ENCODE assay signal across 19 mouse cellular contexts in the genomic region with DNA sequence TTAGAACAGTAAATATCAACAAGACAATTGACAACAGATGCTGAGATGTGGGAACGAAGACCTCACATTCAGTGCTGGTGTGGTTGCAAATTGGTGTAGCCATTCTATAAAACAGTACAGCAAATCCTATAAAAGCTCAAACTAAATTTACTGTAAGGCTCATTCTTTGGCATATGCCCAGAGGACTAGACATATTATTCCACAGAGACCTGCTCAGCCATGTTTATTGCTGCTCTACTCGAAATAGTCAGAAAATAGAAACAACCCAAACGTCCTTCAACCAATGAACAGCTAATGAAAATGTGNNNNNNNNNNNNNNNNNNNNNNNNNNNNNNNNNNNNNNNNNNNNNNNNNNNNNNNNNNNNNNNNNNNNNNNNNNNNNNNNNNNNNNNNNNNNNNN.
DNase-seq lines count a peak whose midpoint lies in the region; ATAC-seq and TF ChIP-seq lines count a peak whose summit lies in the region.
"Had no signal": no experiment of that assay in that cellular context is flagged by ENCODE, and none has a peak within 500 bp of the region (broad histone marks: within the 10 kb centered on the region; RNA-seq: fewer than 3 reads in every experiment).

No protein-coding gene starts in this region.

- no peak overlapping the region for H3K9ac ChIP-seq in limb, embryonic 12.5 days (replicated peaks)
- no peak overlapping the region for H3K9ac ChIP-seq in limb, embryonic 13.5 days
- H3K9ac ChIP-seq: embryonic facial prominence, embryonic 12.5 days; forebrain, embryonic 13.5 days; forebrain, embryonic 15.5 days; forebrain, postnatal 0 days had no signal

- ATAC-seq in limb, embryonic 12.5 days (ENCODE audit: insufficient number of reproducible peaks, insufficient read depth, low FRiP score, low TSS enrichment, low read depth) = peak; percentile 78; the same call in 1 of the 2 replicates
- peak; percentile 61; the same call in 1 of the 2 replicates for ATAC-seq in limb, embryonic 13.5 days (ENCODE audit: low FRiP score, low read depth)
- ATAC-seq: forebrain, embryonic 13.5 days; forebrain, embryonic 15.5 days; forebrain, postnatal 0 days had no signal

- WGBS in limb, embryonic 12.5 days = 49% methylated on average over 3 of the region's 3 CpGs
- WGBS in limb, embryonic 10.5 days = 88% methylated on average over 3 of the region's 3 CpGs
- 40% methylated on average over 3 of the region's 3 CpGs for WGBS in limb, embryonic 13.5 days
- 87% methylated on average over 3 of the region's 3 CpGs for WGBS in thymus, adult 2 months

- H3K36me3 ChIP-seq in limb, embryonic 12.5 days = no peaks in the 10 kb centered on the region
- H3K36me3 ChIP-seq in limb, embryonic 10.5 days = no peaks in the 10 kb centered on the region
- H3K36me3 ChIP-seq in limb, embryonic 13.5 days = no peaks in the 10 kb centered on the region
- H3K36me3 ChIP-seq in thymus, adult 2 months (ENCODE audit: control insufficient read depth, insufficient read depth, low read length) = no peaks in the 10 kb centered on the region
- H3K36me3 ChIP-seq: embryonic facial prominence, embryonic 12.5 days; forebrain, embryonic 15.5 days had no signal

- DNase-seq in limb, embryonic 10.5 days (ENCODE audit: low spot score) = no peak
- no peak for DNase-seq in thymus, adult 2 months
- no peak for DNase-seq in urinary bladder, postnatal 14 days (ENCODE audit: low spot score)
- DNase-seq: adrenal gland, adult 2 months; adrenal gland, postnatal 10 days; adrenal gland, postnatal 25 days; cerebellum, adult 11 months; cerebellum, adult 18-20 months; cerebellum, adult 8-10 months; cerebellum, adult 9-11 months; cerebellum, postnatal 14 days; cerebellum, postnatal 36 days; embryo, embryonic 11 days; forebrain, postnatal 0 days had no signal

- no peak overlapping the region for H3K4me2 ChIP-seq in limb, embryonic 12.5 days
- H3K4me2 ChIP-seq in limb, embryonic 13.5 days (replicated peaks) = no peak overlapping the region
- H3K4me2 ChIP-seq: embryonic facial prominence, embryonic 12.5 days; forebrain, embryonic 13.5 days; forebrain, embryonic 15.5 days had no signal

- no peak for TF ChIP-seq POLR2A in thymus, adult 2 months (IDR thresholded peaks at IDR 0.05; ENCODE audit: control insufficient read depth, extremely low read depth, insufficient read depth, low read length, poor library complexity)

- peaks cover 5% of the 10 kb centered on the region; the same call in 1 of the 2 replicates for H3K4me1 ChIP-seq in limb, embryonic 12.5 days (replicated peaks)
- no peaks in the 10 kb centered on the region for H3K4me1 ChIP-seq in limb, embryonic 10.5 days
- 0 out of 2 replicates have a peak, but pooled peaks cover 6% of the 10 kb centered on the region for H3K4me1 ChIP-seq in limb, embryonic 13.5 days
- H3K4me1 ChIP-seq in thymus, adult 2 months (replicated peaks; ENCODE audit: control insufficient read depth, insufficient read depth, low read length) = no peaks in the 10 kb centered on the region
- H3K4me1 ChIP-seq: embryonic facial prominence, embryonic 12.5 days; forebrain, embryonic 13.5 days; forebrain, embryonic 15.5 days had no signal

- H3K27me3 ChIP-seq in limb, embryonic 12.5 days = no peaks in the 10 kb centered on the region
- no peaks in the 10 kb centered on the region for H3K27me3 ChIP-seq in limb, embryonic 10.5 days (ENCODE audit: low read depth, poor library complexity, severe bottlenecking)
- no peaks in the 10 kb centered on the region for H3K27me3 ChIP-seq in limb, embryonic 13.5 days
- H3K27me3 ChIP-seq in thymus, adult 2 months (ENCODE audit: control insufficient read depth, insufficient read depth, low read length) = no peaks in the 10 kb centered on the region
- H3K27me3 ChIP-seq: embryonic facial prominence, embryonic 12.5 days; forebrain, embryonic 13.5 days; forebrain, embryonic 15.5 days had no signal

- H3K27ac ChIP-seq in limb, embryonic 12.5 days = no peak overlapping the region
- H3K27ac ChIP-seq in limb, embryonic 10.5 days = no peak overlapping the region
- no peak overlapping the region for H3K27ac ChIP-seq in limb, embryonic 13.5 days
- H3K27ac ChIP-seq in thymus, adult 2 months (ENCODE audit: control insufficient read depth, insufficient read depth, low read length) = no peak overlapping the region
- H3K27ac ChIP-seq: embryonic facial prominence, embryonic 12.5 days; forebrain, embryonic 13.5 days; forebrain, embryonic 15.5 days had no signal

- H3K4me3 ChIP-seq in limb, embryonic 12.5 days (replicated peaks) = no peak overlapping the region
- no peak overlapping the region for H3K4me3 ChIP-seq in limb, embryonic 10.5 days
- no peak overlapping the region for H3K4me3 ChIP-seq in limb, embryonic 13.5 days
- H3K4me3 ChIP-seq in thymus, adult 2 months (ENCODE audit: control insufficient read depth, insufficient read depth, low read length) = no peak overlapping the region
- H3K4me3 ChIP-seq: embryonic facial prominence, embryonic 12.5 days; forebrain, embryonic 13.5 days; forebrain, embryonic 15.5 days had no signal

- no peaks in the 10 kb centered on the region for H3K9me3 ChIP-seq in limb, embryonic 12.5 days
- no peaks in the 10 kb centered on the region for H3K9me3 ChIP-seq in limb, embryonic 10.5 days (replicated peaks)
- no peaks in the 10 kb centered on the region for H3K9me3 ChIP-seq in limb, embryonic 13.5 days
- H3K9me3 ChIP-seq: embryonic facial prominence, embryonic 12.5 days; forebrain, embryonic 13.5 days; forebrain, embryonic 15.5 days had no signal

- no peak for TF ChIP-seq CTCF in thymus, adult 2 months (IDR thresholded peaks at IDR 0.05; ENCODE audit: borderline replicate concordance, control insufficient read depth, extremely low read depth, insufficient read depth, low read length, poor library complexity)
